8 mouse cellular contexts compared by ENCODE assay signal in genomic region chr2:19343901-19344635, GRCm38 (mm10). TPM values are rescaled to one million over a fixed set of nuclear protein-coding genes. Genes with fewer than 3 reads are reported as not detected.
DNase-seq lines count a peak whose midpoint lies in the region; ATAC-seq and TF ChIP-seq lines count a peak whose summit lies in the region.

No protein-coding gene starts in this region.

- intact Hi-C loops in gastrocnemius, adult 2 months (cut with DNase I), result loop anchor here (5.0 kb wide), 2 partner anchors 472 to 1917 kb away; no protein-coding TSS in a partner anchor
- intact Hi-C loops in gastrocnemius, postnatal 14 days (cut with DNase I; ENCODE audit: low total_unique reads), result no loop called here

- peak; percentile 18 for DNase-seq in gastrocnemius, adult 2 months
- no peak for DNase-seq in gastrocnemius, postnatal 14 days
- peak; percentile 32 to 41 for DNase-seq in cerebellum, postnatal 25 days
- DNase-seq in heart, adult 8-10 months (ENCODE audit: low spot score), result peak; percentile 22
- DNase-seq in kidney, postnatal 10 days, result peak; percentile 34
- DNase-seq in liver, embryonic 13.5 days, result no peak
- DNase-seq in T-cell, adult 2 months (ENCODE audit: low spot score), result no peak

- ATAC-seq in liver, embryonic 13.5 days (ENCODE audit: low read depth), result no peak
- peak; percentile 47 for ATAC-seq in neural tube, embryonic 14.5 days (ENCODE audit: low read depth)

- H3K9ac ChIP-seq in liver, embryonic 13.5 days, result no peak overlapping the region
- 0 out of 2 replicates have a peak overlapping the region, but pooled peaks have one; percentile 25 for H3K9ac ChIP-seq in neural tube, embryonic 14.5 days (replicated peaks; ENCODE audit: low read depth, low read length)

- no peaks in the 10 kb centered on the region for H3K36me3 ChIP-seq in liver, embryonic 13.5 days
- H3K36me3 ChIP-seq in neural tube, embryonic 14.5 days (ENCODE audit: control insufficient read depth, insufficient read depth, low read length), result no peaks in the 10 kb centered on the region

- peak overlapping the region; percentile 19; the same call in 1 of the 2 replicates for H3K4me2 ChIP-seq in liver, embryonic 13.5 days
- H3K4me2 ChIP-seq in neural tube, embryonic 14.5 days (ENCODE audit: low read depth, low read length), result peak overlapping the region; percentile 39

- WGBS in liver, embryonic 13.5 days (ENCODE audit: insufficient replicate concordance), result 34% methylated on average over 10 of the region's 10 CpGs
- WGBS in neural tube, embryonic 14.5 days, result 51% methylated on average over 10 of the region's 10 CpGs

- TF ChIP-seq CTCF in gastrocnemius, adult 2 months (IDR thresholded peaks at IDR 0.05), result no peak

- H3K27ac ChIP-seq in gastrocnemius, adult 2 months, result peak overlapping the region; percentile 58
- no peak overlapping the region for H3K27ac ChIP-seq in liver, embryonic 13.5 days
- no peak overlapping the region for H3K27ac ChIP-seq in neural tube, embryonic 14.5 days (ENCODE audit: low read depth, low read length)

- peak overlapping the region; percentile 57 for H3K4me3 ChIP-seq in gastrocnemius, adult 2 months
- no peak overlapping the region for H3K4me3 ChIP-seq in liver, embryonic 13.5 days (replicated peaks)
- H3K4me3 ChIP-seq in neural tube, embryonic 14.5 days (ENCODE audit: low read depth, low read length), result peak overlapping the region; percentile 6; the same call in 1 of the 2 replicates

- H3K4me1 ChIP-seq in liver, embryonic 13.5 days (replicated peaks), result peaks cover 3% of the 10 kb centered on the region; the same call in 1 of the 2 replicates
- peaks cover 3% of the 10 kb centered on the region; the same call in 1 of the 2 replicates for H3K4me1 ChIP-seq in neural tube, embryonic 14.5 days (ENCODE audit: control insufficient read depth, insufficient read depth, low read length)

- no peaks in the 10 kb centered on the region for H3K27me3 ChIP-seq in liver, embryonic 13.5 days
- H3K27me3 ChIP-seq in neural tube, embryonic 14.5 days (ENCODE audit: control insufficient read depth, insufficient read depth, low read length), result no peaks in the 10 kb centered on the region

- no peaks in the 10 kb centered on the region for H3K9me3 ChIP-seq in liver, embryonic 13.5 days (replicated peaks)
- H3K9me3 ChIP-seq in neural tube, embryonic 14.5 days (ENCODE audit: control insufficient read depth, low read length), result no peaks in the 10 kb centered on the region

RNA-seq across cellular contexts. Expression of gene Msrb2, which starts 27.2 kb away (rescaled TPM):
- total RNA-seq in gastrocnemius, adult 2 months (2021), result 10 to 100 TPM; 14.7 to 24.2 TPM
- total RNA-seq in gastrocnemius, postnatal 14 days (2021), result 10 to 100 TPM in 1 of 2 experiments, 1 to 10 TPM in 1; 8.2 to 10.2 TPM
- total RNA-seq in heart, adult 8-10 months (2022), result 10 to 100 TPM; 63.9 to 73.6 (median 69.8) TPM
- polyA plus RNA-seq in liver, embryonic 13.5 days (2015; fragmentation: Nextera tagmentation; extraction: Ambion mirVana), result 10.6 and 12.0 TPM in 2 replicates
- 8.5 TPM in 2 replicates for polyA plus RNA-seq in neural tube, embryonic 14.5 days (2014; fragmentation: Nextera tagmentation; extraction: Ambion mirVana)

Comparison
In these comparisons a context has a peak if more than half of its experiments do, and no peak if none do; other contexts are left out.
1. DNase-seq: peak in gastrocnemius, adult 2 months (single experiment), cerebellum, postnatal 25 days (2 of 2), heart, adult 8-10 months (single experiment) and kidney, postnatal 10 days (single experiment); none in gastrocnemius, postnatal 14 days (single experiment), liver, embryonic 13.5 days (single experiment) and T-cell, adult 2 months (single experiment).